Mouse (Mus musculus) spleen, embryonic (tissue): Measurements from ENCODE around the gene Mfap5.
"Not testable (repeated sequence)": the region's sequence is repeated elsewhere in the genome, so short reads cannot be mapped to it uniquely, and the experiment has no call there.

Experiments
- CTCF ChIA-PET: fragments of 350-600 bp; sonication (Branson Sonifier 250); formaldehyde crosslinking; loops from one replicate; lab custom pipeline; 2022; lab: Charles Lee

Mfap5 gene

DNA sequence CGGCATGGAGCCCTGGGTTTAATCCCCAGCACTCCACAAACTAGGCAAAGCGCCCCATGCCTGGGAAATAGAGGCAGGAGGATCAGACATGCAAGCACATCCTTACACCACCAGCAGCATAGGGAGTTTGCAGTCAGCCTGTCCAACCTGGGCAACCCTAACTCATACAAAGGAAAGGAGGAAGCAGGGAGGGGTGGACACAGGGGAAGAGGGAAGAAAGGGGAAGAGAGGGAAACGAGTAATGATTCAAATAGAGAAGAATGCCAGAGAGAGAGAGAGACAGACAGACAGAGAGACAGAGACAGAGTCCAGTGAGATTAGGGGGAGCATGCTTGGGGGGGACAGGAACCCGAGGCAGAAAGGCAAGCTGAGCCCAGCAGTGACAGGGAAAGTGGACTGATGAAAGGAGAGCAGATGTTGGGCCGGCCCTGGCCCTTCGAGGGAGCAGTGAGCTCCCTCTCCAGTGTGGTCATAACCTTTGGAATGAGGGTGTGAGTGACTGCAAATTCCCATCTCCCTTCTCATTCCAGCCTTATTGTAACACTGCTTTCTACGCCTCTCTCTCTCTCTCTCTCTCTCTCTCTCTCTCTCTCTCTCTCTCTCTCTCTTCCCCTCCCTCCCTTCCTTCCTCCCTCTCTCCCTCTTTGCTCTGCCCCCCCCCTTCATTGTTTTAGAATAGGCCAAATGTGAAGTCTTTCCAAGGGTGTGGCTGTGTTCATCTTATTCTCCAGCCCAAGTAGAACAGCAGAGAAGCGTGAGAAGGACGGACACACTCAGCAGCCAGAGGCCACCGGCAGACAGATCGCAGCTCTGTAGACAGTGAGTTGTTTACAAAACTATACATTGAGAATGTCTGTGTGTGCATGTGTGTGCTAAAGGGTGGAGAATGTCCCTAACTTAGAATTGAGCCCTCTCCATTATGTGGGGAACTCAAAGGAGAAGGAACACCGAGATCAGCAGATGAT, 7.6 kb downstream of the Mfap5 start:
- CTCF ChIA-PET, result no interaction called here

DNA sequence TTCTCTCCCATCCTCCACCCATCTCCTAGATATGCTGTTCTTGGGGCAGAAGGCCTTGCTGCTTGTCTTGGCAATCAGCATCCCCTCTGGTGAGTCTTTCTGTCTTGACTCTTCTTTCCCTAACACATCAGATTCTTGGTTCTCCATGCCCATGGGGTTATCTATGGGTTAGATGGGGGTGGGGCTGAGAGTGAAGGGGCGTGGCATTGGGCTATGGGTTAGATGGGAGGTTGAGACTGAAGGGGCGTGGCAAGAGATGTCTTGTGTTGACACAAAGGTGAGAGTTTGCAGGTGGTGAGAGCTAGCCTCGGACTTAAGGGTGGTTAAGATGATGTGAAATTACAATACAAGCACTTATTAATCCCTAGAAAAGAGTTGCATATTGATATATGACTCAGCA, 8.7 kb downstream of the Mfap5 start:
- CTCF ChIA-PET, result no interaction called here

DNA sequence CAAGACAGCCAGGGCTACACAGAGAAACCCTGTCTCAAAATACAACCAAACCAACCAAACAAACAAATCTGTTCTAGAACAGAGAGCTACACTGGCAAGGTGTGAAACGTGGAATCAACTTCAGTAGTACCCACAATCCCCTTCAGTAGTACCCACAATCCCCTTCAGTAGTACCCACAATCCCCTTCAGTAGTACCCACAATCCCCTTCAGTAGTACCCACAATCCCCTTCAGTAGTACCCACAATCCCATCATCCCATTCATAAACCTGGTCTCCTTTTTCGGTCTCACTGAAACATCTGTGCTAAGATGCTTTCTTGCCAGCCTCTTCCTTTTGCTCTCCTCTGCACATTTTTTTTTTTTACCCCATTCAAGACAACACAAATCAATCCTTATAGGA, 10.1 kb downstream of the Mfap5 start:
- CTCF ChIA-PET, result not testable (repeated sequence)

DNA sequence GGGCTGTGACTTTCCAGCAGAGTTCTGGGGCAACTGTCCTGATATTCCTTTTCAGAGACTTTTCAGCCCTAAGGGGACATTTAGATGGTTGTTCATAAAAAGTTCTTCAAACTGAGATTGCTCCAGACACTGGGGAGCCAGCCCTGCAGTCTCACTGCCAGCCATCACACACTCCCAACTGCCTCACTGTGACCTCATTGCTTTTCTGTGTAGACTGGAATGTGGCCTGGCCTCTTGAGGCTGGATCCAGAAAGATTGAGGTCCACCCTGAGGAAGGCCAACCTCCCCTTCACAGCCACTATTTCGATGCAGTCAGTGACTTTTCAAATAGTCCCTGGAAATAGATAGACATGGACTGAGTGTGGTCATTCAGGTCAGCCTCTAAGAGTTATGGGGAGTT, 12.0 kb downstream of the Mfap5 start:
- CTCF ChIA-PET, result no interaction called here

DNA sequence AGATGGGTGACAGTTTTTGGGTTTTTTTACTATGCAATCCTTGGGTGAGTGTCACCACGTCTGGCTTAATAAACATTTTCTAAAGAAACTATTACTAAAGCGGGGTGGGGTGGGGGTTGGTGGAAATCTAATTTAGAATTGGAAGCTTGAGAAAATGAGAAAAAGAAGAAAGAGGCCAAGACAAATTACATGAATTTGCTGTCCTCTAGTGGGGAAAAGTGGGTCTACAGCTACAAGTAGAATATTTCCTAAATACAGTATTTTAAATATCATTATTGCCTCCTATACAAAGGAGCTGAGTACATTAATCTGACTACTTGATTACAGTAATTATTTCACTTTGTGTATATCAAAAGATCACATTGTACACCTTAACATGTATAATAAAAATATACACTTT, 13.7 kb downstream of the Mfap5 start:
- CTCF ChIA-PET, result interaction anchor here (1.5 kb wide), 1 partner anchor 14 kb away, joined by 3 read pairs; the partner anchor contains the start of gene Mfap5

DNA sequence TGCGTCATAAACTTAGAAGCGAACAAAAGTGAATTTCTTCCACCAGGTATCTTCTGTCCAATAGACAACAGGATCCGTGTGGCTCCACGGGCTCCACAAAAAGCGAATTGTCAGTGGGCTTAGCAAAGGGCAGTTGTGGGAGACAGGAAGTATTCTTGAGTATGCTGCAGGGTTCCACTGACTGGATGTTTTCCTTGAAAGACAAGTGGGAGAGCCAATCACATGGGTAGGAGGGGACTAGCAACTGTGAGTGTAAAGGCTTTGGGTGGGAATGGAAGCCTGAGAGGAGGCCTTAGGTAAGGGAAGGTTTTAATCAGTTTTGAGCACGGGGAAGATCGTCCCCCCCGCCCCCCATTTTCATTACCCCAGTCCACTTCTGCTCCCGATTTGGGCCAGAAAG, 16.9 kb downstream of the Mfap5 start:
- CTCF ChIA-PET, result interaction anchor here (0.5 kb wide), 1 partner anchor 29 kb away, joined by 18 read pairs; no protein-coding TSS in a partner anchor

DNA sequence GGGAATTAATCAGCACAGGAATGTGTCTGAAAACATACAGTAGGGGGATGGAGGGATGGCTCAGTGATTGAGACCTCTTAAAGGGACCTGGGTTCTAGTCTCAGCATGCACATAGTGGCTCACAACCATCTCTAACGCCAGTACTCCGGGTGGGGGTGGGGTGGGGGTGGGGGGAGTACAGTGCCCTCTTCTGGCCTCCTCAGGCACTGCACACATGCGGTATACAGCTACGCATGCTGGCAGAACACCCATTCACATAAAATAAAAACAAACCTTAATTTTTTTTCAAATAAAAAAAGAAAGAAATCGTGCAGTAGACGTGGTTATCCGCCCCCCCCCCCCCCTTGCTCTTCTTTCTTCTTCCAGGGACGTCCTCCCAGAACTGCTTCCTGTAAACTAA, 17.6 kb downstream of the Mfap5 start:
- CTCF ChIA-PET, result interaction anchor here (0.6 kb wide), 2 partner anchors 36 to 1852 kb away, joined by 6 to 8 read pairs; no protein-coding TSS in a partner anchor

DNA sequence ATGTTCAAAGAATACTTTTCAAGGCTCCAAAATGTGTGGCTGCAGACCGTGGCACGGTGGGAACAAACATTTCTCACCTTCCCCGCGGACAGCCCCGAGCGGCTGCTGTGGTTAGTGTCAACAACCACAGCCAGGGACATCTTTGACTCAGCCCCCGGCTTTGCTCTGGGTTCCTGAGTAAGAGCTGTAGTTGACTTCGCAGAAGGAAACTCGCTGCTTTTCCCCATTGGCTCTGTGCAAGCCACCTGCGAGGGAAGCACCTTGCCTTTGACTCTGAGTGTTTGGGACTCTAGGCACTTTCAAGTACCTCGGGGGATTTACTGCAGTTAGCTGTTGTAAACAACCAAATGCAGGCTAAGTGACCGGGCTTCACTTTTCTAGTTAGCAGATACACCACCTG, 22.0 kb downstream of the Mfap5 start:
- CTCF ChIA-PET, result no interaction called here

DNA sequence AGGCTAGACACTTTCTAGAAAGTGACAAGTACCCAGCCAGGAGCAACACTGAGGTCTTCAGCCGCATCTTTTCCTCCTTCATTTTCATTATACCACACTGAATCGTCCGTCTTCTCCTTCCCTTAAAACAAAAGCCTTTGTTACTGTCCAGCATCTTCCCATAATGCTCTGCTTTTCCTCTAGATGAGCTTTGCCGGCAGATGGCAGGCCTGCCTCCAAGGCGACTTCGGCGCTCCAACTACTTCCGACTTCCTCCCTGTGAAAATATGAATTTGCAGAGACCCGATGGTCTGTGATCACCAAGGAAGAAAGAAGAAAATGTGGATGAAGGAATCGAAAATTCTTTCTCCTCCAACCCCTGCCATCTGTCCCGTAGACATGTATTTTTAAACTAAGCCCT, 22.5 kb downstream of the Mfap5 start:
- CTCF ChIA-PET, result no interaction called here

DNA sequence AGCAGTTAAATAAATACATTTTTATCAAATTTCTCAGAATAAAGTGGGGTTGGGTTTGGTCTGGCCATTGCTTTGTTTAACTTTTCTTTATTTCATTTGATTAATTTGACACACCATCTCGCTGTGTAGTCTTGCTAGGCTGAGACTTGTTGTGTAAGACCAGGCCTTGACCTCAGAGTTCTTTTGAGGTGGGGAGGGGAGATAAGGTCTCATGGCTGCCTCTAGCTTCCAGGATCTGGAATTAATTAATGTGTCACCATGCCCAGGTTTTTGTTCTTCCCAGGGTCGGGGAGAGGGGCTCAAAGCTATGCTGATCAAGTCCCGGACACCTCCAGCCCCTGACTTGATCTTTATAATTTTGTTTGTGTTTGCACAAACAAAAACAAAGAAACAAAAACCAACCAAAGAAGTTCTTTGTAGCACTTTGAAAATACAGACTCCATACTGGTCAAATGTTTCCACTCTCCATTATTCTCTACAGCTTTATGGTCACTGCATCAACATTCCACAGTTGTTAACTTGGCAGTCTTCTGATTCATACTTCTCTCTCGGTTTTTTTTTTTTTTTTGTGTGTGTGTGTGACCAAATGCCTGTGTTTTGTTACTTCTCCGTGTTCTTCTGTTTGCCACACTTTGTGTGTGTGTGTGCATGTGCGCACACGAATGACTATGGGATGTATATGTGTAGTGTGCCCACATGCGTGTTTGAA, 26.0 kb downstream of the Mfap5 start:
- CTCF ChIA-PET, result no interaction called here

DNA sequence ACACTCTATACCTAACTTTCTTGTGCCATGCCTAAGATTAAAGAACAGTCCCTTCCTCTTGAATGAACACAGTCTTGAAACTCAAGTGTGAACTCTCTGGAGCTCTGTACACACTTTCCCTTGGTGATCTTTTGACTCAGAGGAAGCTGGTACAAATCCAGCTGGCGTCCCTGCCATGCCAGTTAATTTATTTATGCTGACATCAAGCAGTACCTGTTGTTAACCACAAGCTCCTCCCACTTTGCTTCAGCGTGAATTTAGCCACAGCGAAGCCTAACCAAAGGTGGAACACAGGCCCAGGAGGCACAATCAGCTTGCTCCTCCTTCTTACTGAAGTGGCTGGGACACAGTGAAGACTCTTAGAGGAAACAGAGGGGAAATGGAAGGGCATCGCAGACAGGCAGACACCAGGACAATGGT, 27.2 kb downstream of the Mfap5 start:
- CTCF ChIA-PET, result interaction anchor here (1.0 kb wide), 1 partner anchor 24 kb away, joined by 3 read pairs; no protein-coding TSS in a partner anchor

DNA sequence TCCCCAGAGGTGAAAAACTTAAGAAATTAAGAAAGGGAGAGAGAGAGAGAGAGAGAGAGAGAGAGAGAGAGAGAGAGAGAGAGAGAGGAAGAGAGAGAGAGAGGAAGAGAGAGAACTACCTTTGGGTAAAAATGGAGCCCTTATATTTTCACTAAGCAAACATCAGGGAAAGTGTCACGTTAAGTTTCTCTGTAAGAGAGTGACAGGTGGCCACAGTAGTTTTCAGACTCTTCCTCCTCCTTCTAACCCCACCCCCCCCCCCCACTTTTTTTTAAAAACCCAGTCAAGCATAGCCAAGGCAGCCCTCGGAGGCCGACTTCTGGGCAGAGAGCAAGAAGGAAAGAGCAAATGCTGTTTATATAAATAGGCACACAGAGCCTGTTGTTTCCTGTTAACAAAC, 28.4 kb downstream of the Mfap5 start:
- CTCF ChIA-PET, result interaction anchor here (0.6 kb wide), 1 partner anchor 23 kb away, joined by 3 read pairs; no protein-coding TSS in a partner anchor

DNA sequence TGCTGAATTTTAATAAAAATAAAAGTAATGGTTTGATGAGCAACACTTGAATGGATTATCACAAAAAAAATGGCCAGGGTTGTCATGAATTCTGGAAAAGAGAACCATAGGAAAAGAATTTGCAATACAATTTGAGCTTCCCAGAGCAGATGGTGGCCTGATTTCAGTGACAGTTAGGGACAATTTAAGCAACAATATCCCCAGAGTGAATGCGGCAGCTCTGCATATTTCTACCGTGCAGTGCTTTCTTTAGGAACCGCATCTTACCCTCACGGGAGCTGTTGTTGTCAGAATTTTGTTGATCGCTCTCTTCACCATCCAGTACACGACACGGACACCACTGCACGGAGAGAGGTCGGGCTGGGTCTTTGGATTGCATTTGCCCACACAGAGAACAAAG, 33.9 kb downstream of the Mfap5 start:
- CTCF ChIA-PET, result interaction anchor here (0.6 kb wide), 1 partner anchor 9 kb away, joined by 3 read pairs; no protein-coding TSS in a partner anchor

DNA sequence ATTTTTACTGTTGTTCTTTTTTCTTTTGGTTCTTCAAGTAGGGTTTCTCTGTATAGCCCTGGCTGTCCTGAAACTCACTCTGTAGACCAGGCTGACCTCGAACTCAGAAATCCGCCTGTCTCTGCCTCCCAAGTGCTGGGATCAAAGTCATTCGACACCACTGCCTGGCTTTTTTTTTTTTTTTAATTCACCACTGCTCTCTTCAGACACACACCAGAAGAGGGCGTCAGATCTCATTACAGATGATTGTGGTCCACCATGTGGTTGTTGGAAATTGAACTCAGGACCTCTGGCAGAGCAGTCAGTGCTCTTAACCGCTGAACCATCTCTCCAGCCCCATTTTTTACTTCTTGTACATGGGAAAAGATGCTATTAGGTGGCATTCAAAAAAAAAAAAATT, 36.8 kb downstream of the Mfap5 start:
- CTCF ChIA-PET, result not testable (repeated sequence)

DNA sequence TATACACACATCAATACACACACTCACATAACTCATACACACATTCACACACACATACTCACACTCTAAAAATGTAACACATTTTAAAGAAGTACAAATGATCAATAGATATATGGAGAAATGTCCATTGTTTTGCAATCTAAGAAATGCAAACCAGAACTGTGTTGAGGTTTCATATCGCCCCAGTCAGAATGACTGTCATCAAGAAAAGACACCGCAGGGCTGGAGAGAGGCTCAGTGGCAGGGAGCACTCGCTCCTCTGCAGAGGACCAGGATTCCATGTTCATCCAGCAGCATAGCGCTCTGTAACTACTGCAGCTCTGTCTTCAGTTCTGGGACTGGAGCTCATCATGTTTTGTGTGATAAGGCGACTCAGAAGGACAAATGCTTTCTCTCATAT, 37.9 kb downstream of the Mfap5 start:
- CTCF ChIA-PET, result no interaction called here

DNA sequence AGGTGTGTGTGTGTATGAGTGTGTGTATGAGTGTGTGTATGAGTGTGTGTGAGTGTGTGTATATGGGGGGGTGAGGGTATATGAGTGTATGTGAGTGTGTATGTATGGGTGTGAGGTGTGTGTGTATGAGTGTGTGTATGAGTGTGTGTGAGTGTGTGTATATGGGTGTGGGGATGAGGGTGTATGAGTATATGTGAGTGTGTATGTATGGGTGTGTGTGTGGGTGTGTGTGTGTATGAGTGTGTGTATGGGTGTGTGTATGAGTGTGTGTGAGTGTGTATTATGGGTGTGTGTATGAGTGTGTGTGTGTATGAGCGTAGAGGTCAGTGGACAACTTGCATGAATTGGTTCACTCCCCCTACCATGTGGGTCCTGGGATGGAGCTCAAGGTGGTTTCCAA, 39.0 kb downstream of the Mfap5 start:
- CTCF ChIA-PET, result no interaction called here

DNA sequence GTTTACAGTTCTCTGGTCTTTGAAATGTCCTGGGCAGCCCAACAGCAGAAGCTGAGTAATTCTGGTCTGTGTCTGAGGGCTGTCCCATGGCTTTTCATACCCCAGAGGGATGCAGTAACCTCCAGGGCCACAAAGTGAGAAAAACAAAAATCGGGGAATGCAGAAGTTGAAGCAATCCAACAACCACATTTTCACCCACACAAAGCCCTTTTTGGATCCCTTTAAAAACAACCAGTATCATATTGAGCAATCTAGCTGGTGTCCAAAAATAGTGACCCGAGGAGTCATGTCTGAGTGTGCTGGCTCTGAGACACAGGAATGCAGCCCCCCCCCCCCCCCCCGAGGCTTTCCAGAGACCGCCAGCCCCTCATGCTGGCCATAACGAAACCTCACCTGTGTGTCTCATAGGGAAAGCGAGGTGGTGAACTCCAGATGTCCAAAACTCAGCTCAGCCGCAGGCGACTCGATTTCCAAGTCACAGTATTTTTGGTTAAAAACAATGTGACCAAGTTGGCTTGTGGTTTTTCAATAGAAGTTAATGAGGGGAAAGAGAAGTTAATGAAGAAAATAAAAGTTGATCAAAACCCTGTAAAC, 39.7 kb downstream of the Mfap5 start:
- CTCF ChIA-PET, result interaction anchor here (0.5 to 0.7 kb wide), 2 partner anchors 29 to 96 kb away, joined by 3 to 15 read pairs; no protein-coding TSS in a partner anchor

DNA sequence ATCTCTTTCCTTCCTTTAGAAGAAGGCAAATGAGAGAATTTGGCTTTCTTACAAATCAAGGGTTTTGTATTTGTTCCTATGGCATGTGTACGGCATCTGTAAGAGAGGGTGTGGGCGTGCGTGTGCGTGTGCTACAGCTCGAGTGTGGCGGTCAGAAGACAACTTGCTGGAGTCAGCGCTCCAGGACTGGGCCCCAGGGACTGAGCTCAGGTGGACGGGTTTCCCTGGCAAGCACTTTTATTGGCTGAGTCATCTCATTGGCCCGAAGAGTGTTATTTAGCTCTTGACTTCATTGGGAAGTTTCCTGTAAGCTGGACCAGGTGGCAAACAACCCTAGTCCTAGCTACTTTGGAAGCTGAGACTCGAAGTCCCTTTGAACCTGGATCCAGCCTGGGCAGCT, 40.3 kb downstream of the Mfap5 start:
- CTCF ChIA-PET, result interaction anchor here (0.5 to 0.7 kb wide), 2 partner anchors 28 to 95 kb away, joined by 3 to 15 read pairs; no protein-coding TSS in a partner anchor

DNA sequence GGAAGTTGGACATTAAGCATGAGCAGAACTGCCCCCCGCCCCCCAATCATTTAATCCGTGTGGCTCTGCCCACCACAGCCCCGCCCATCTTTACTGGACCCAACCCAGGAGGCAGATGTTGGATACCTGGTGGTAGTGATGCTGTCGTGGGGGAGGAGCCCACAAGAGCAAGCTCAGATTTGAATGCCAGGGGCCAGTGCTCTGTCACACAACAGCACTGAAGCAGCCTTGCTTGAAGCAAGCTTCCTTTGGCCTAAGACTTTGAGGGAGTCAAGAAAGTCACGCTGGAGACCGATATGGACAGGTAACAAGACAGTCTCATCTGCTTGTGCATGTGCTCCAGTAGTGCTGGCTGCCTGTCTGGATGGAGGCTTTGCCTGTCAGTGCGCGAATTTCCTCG, 48.0 kb downstream of the Mfap5 start, which contains the start of gene Aicda:
Gene Aicda (plus strand): TSS at position 196 of the 400 bp plus-strand sequence.
- CTCF ChIA-PET, result no interaction called here

DNA sequence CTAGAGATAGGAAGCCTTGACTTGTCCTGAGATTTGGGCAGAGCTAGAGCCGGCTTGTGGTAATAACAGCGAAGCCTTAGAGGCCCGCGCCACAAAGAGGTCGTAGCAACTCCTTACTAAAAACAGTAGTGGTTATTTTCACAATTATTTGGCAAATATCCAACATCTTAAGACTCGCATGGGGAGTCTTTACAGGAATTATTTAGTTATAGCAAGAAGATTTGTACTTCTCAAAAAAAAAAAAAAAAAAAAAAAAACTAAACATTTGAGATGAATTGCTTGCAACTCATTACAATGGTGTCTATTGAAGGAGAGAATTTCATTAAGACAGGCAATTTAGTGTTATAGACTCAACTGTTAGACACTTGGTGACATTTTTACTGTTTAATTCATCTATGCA, 48.5 kb downstream of the Mfap5 start:
- CTCF ChIA-PET, result no interaction called here

DNA sequence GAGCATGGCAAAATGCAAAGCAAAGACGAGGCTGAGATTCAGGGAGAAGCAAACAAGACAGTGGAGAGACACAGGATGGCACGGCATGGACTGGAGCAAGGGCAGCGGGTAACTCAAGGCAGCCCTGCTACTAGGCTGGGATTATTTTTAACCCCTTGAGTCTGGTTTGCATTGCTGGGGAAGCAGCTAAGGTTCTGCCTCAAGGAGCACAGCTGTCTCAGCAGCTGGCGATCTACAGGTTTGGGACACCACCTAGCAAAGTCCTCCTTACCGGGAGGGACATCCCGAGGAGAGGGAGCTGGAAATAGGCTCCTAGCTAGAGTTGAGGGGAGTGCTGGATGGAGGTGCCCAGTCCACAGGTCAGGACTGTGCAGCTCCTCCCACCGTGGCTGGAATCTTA, 49.6 kb downstream of the Mfap5 start:
- CTCF ChIA-PET, result no interaction called here
